Mouse (Mus musculus): ENCODE results near the gene Clcn5. TPM values are rescaled to one million over a fixed set of nuclear protein-coding genes. Genes with fewer than 3 reads are reported as not detected.

The Clcn5 gene
- polyA plus RNA-seq, 1 experiment from 2014 or later = 7.5 TPM

DNA sequence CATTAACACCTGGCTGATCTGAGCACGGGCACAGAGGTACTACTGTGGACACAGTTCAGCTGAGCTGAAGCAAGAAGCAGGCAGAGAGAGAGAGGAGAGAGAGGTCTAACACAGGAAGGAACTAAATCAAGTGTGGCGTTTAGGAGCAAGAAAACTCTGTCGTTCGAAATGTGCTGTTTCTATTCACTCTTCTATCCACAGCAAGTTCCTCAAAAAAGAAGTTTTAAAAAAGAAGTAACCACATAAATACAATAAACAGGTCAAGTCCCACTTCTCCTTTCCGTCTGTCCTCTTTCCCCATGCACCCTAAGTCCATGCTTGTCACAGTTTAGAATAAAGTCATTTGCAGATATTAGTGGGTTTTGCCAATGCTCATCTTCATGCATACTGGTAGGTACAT is 150.4 kb downstream of the Clcn5 start:
- 87% methylated on average over 5 of the region's 5 CpGs for WGBS
- no peak overlapping the region for H3K4me3 ChIP-seq (ENCODE audit: low read depth, low read length)
- H3K4me2 ChIP-seq (ENCODE audit: low read length) = no peak overlapping the region
- H3K27me3 ChIP-seq (ENCODE audit: control insufficient read depth, insufficient read depth, low read depth, low read length) = no peaks in the 10 kb centered on the region
- H3K9ac ChIP-seq (ENCODE audit: low read depth, low read length) = no peak overlapping the region
- ATAC-seq = no peak
- no peaks in the 10 kb centered on the region for H3K9me3 ChIP-seq (replicated peaks; ENCODE audit: control insufficient read depth, low read length, poor library complexity, severe bottlenecking)
- H3K4me1 ChIP-seq (ENCODE audit: control insufficient read depth, insufficient read depth, low read length) = no peaks in the 10 kb centered on the region
- peaks cover 5% of the 10 kb centered on the region; the same call in 1 of the 2 replicates for H3K36me3 ChIP-seq (ENCODE audit: control insufficient read depth, insufficient read depth, low read length)
- no peak overlapping the region for H3K27ac ChIP-seq (ENCODE audit: low read length)

DNA sequence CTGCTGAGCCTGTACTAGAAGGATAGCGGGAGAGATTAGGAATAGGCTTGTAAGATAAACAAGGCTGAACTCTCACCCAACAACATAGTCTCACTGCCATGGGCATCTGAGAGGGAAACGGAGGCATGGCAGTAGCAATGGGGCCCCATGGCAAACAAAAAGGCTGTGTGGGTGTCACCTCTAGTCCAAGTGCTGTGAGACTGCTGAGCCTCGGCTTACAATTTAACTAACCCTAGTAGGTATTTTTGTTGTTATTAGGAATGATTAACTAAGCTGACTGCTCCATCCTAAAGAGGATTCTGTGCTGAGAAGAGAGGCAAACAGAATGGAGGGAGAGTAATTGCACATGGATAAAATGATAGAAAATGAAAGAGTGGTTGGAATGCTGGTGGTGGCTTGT is 161.2 kb downstream of the Clcn5 start:
- no peaks in the 10 kb centered on the region for H3K9me3 ChIP-seq (replicated peaks; ENCODE audit: control insufficient read depth, low read length, poor library complexity, severe bottlenecking)
- 80% methylated on average over 3 of the region's 3 CpGs for WGBS
- no peak overlapping the region for H3K27ac ChIP-seq (ENCODE audit: low read length)
- no peak overlapping the region for H3K9ac ChIP-seq (ENCODE audit: low read depth, low read length)
- no peak overlapping the region for H3K4me2 ChIP-seq (ENCODE audit: low read length)
- H3K4me1 ChIP-seq (ENCODE audit: control insufficient read depth, insufficient read depth, low read length) = no peaks in the 10 kb centered on the region
- 0 out of 2 replicates have a peak, but pooled peaks cover 5% of the 10 kb centered on the region for H3K36me3 ChIP-seq (ENCODE audit: control insufficient read depth, insufficient read depth, low read length)
- ATAC-seq = no peak
- H3K4me3 ChIP-seq (ENCODE audit: low read depth, low read length) = no peak overlapping the region
- H3K27me3 ChIP-seq (ENCODE audit: control insufficient read depth, insufficient read depth, low read depth, low read length) = no peaks in the 10 kb centered on the region

DNA sequence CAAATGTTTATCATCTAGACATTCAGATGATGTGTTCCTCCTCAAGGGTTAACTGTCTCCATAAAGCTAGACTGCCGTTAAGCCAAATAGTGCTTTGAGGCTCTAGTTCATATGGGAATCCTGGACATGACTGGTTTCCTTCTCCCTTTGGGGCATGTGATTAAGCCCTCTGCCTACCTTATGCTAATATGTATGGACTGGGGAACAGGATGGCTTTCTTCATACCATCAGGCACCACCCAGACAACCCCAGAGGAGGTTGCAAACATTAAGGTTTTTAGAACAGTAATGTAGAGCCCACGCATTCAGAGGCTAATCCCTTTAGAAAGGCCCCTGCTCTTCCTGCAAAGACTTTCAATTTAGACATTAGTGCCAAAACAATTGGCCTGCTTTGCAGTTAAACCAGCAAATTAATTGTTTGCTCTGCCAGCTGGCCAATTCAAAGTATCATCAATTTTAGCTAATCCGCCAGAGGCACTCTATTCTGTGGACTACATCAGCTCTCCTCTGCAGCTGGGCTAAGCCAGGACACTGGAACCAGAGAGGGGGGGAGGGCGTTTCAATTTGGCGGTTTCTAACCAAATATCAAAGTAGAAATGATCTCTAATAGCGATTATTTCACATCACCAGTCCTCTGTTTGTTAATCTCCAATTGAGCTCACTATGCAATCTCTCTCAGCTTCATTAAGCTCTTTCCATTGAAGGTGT is 163.0 kb downstream of the Clcn5 start:
- ATAC-seq = 0 out of 2 replicates have a peak, but pooled peaks have one; percentile 56
- Histone ChIP-seq H3K36me3 (ENCODE audit: control insufficient read depth, insufficient read depth, low read length) (0 out of 2 replicates have a peak, but pooled peaks cover 2% of the 10 kb centered on the region), H3K4me2 (ENCODE audit: low read length) (no peak overlapping the region), H3K27me3 (ENCODE audit: control insufficient read depth, insufficient read depth, low read depth, low read length) (no peaks in the 10 kb centered on the region), H3K27ac (ENCODE audit: low read length) (no peak overlapping the region), H3K9ac (ENCODE audit: low read depth, low read length) (no peak overlapping the region), H3K9me3 (replicated peaks; ENCODE audit: control insufficient read depth, low read length, poor library complexity, severe bottlenecking) (no peaks in the 10 kb centered on the region), H3K4me3 (ENCODE audit: low read depth, low read length) (no peak overlapping the region), H3K4me1 (ENCODE audit: control insufficient read depth, insufficient read depth, low read length) (no peaks in the 10 kb centered on the region)
- WGBS = 34% methylated on average over 6 of the region's 6 CpGs

DNA sequence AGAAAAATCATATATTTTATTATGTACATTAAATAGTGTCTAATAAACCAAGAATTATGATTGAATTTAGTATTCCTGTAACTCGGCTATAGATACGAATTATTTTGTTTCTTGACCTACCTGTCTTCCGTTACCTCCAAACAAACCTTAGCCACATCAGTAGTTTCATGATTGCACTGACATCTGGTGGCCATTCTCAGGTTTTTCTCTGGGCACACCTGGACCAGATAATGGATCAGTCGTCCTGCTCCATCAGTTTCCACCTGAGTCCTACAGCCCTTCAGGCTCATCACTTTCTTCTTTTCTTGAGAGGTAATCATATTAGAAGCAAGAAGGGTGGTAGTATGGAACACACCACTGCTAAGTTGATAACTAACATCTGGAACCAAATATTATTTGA is 169.0 kb downstream of the Clcn5 start:
- Histone ChIP-seq H3K9me3 (replicated peaks; ENCODE audit: control insufficient read depth, low read length, poor library complexity, severe bottlenecking) (no peaks in the 10 kb centered on the region), H3K9ac (ENCODE audit: low read depth, low read length) (no peak overlapping the region), H3K4me3 (ENCODE audit: low read depth, low read length) (no peak overlapping the region), H3K4me2 (ENCODE audit: low read length) (no peak overlapping the region), H3K4me1 (ENCODE audit: control insufficient read depth, insufficient read depth, low read length) (no peaks in the 10 kb centered on the region), H3K27ac (ENCODE audit: low read length) (no peak overlapping the region), H3K36me3 (ENCODE audit: control insufficient read depth, insufficient read depth, low read length) (no peaks in the 10 kb centered on the region), H3K27me3 (ENCODE audit: control insufficient read depth, insufficient read depth, low read depth, low read length) (no peaks in the 10 kb centered on the region)
- 75% methylated on average over 4 of the region's 4 CpGs for WGBS
- peak; percentile 58; the same call in 1 of the 2 replicates for ATAC-seq

DNA sequence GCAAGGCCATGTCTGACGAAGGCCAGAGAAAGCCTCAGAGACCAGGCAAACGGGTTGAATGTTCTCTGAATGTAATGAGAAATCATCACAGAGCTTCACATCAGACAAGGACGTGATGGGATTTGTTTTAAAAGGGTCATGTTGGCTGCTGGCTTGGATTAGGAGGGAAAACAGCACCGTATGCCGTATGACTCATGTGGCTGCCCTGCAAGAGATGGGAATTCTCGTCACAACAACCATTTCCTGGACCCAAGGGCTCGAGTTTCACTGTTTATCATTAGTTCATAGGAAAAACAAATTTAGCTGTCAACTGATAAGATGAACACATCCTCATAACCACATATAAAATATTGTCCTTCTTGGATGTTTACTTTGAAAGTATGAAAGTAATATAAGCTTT is 173.0 kb downstream of the Clcn5 start:
- no peaks in the 10 kb centered on the region for H3K36me3 ChIP-seq (ENCODE audit: control insufficient read depth, insufficient read depth, low read length)
- no peak overlapping the region for H3K4me2 ChIP-seq (ENCODE audit: low read length)
- H3K4me1 ChIP-seq (ENCODE audit: control insufficient read depth, insufficient read depth, low read length) = no peaks in the 10 kb centered on the region
- WGBS = 71% methylated on average over 7 of the region's 7 CpGs
- no peak overlapping the region for H3K4me3 ChIP-seq (ENCODE audit: low read depth, low read length)
- H3K27ac ChIP-seq (ENCODE audit: low read length) = no peak overlapping the region
- ATAC-seq = no peak
- no peaks in the 10 kb centered on the region for H3K9me3 ChIP-seq (replicated peaks; ENCODE audit: control insufficient read depth, low read length, poor library complexity, severe bottlenecking)
- H3K9ac ChIP-seq (ENCODE audit: low read depth, low read length) = no peak overlapping the region
- H3K27me3 ChIP-seq (ENCODE audit: control insufficient read depth, insufficient read depth, low read depth, low read length) = no peaks in the 10 kb centered on the region

DNA sequence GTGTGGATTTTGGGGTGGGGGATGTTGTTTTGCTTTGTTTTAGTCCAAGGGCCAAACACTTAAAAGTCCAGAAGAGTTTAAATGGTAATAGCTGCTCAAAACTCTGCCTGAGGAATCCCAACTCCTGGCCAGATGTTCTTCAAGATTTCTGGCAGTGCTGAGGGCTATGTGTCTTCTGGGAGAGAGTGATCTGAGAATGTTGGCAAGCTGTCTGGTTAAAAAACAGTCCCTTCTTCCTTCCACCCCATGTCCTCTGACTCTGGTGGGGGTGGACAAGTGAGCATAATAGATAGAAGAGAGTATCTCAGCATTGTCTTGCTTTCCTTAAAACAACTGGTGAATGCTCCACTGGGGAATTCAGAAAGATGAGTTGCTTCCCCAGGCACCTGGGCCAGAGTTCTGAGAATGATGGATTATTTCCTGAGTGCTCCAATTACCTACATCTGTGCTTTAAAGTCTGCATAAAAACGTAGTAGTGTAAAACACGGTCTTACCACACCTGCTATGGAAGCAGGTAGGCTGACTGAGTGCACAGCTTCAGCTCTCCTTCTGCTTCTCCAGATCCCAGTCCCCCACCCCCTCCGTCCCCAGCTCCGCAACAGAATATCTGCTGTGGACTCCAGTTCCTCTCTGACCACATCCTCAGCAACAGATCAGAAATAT is 197.4 kb downstream of the Clcn5 start:
- Histone ChIP-seq H3K9ac (ENCODE audit: low read depth, low read length) (no peak overlapping the region), H3K4me2 (ENCODE audit: low read length) (no peak overlapping the region), H3K36me3 (ENCODE audit: control insufficient read depth, insufficient read depth, low read length) (no peaks in the 10 kb centered on the region), H3K9me3 (replicated peaks; ENCODE audit: control insufficient read depth, low read length, poor library complexity, severe bottlenecking) (no peaks in the 10 kb centered on the region), H3K27me3 (ENCODE audit: control insufficient read depth, insufficient read depth, low read depth, low read length) (no peaks in the 10 kb centered on the region), H3K27ac (ENCODE audit: low read length) (no peak overlapping the region), H3K4me1 (ENCODE audit: control insufficient read depth, insufficient read depth, low read length) (no peaks in the 10 kb centered on the region), H3K4me3 (ENCODE audit: low read depth, low read length) (no peak overlapping the region)
- no peak for ATAC-seq
- WGBS = 71% methylated on average over 4 of the region's 4 CpGs

DNA sequence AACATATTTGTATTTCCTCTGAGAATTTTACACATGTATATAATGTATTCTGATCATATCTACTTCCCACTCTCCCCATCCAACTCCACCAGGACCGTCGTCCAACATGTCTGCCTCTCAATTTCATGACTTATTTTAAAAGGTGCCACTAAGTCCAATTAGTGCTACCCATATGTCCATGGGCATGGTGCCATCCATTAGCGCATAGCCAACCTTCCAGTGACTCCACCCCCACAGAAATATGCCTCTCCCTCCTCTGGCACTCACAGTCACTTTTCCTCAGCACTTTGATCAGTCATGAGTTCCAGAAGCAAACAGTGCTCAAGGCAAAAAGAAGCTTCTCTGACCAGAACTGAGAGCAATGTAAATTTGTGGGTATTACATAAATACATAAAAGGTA is 204.3 kb downstream of the Clcn5 start:
- Histone ChIP-seq H3K4me1 (ENCODE audit: control insufficient read depth, insufficient read depth, low read length) (no peaks in the 10 kb centered on the region), H3K4me2 (ENCODE audit: low read length) (no peak overlapping the region), H3K9me3 (replicated peaks; ENCODE audit: control insufficient read depth, low read length, poor library complexity, severe bottlenecking) (no peaks in the 10 kb centered on the region), H3K27me3 (ENCODE audit: control insufficient read depth, insufficient read depth, low read depth, low read length) (no peaks in the 10 kb centered on the region), H3K27ac (ENCODE audit: low read length) (no peak overlapping the region), H3K4me3 (ENCODE audit: low read depth, low read length) (no peak overlapping the region), H3K36me3 (ENCODE audit: control insufficient read depth, insufficient read depth, low read length) (no peaks in the 10 kb centered on the region), H3K9ac (ENCODE audit: low read depth, low read length) (no peak overlapping the region)
- WGBS = 79% methylated on average over 3 of the region's 3 CpGs
- no peak for ATAC-seq

MicroRNAs encoded within 50 kb of the gene (microRNA counts, 519-probe panel; counts per million panel counts)
- microRNA mmu-miR-188-3p (2,946 counts per million, percentile 87 among the panel's probes with 10 or more counts), microRNA mmu-miR-188-5p (386 counts per million, percentile 18 among the panel's probes with 10 or more counts), microRNA mmu-miR-362-3p (2,138 counts per million, percentile 59 among the panel's probes with 10 or more counts), microRNA mmu-miR-362-5p (1,789 counts per million, percentile 37 among the panel's probes with 10 or more counts), microRNA mmu-miR-500 (3,069 counts per million, percentile 88 among the panel's probes with 10 or more counts), microRNA mmu-miR-501-3p (1,684 counts per million, percentile 33 among the panel's probes with 10 or more counts), microRNA mmu-miR-501-5p (2,132 counts per million, percentile 58 among the panel's probes with 10 or more counts), microRNA mmu-miR-532-3p (1,838 counts per million, percentile 39 among the panel's probes with 10 or more counts), microRNA mmu-miR-532-5p (2,597 counts per million, percentile 77 among the panel's probes with 10 or more counts)

Small RNAs within 50 kb of the gene (microRNA-seq; reads per million reads assigned to microRNA genes)
- gene Mir188 = 1,500 reads per million, percentile 83 among the genes with 10 or more reads in this experiment
- gene Mir362 = 61.2 reads per million, percentile 48 among the genes with 10 or more reads in this experiment
- 232 reads per million, percentile 63 among the genes with 10 or more reads in this experiment for gene Mir500
- 589 reads per million, percentile 73 among the genes with 10 or more reads in this experiment for gene Mir501
- gene Mir532 = 1,540 reads per million, percentile 83 among the genes with 10 or more reads in this experiment

Other genes starting within 250 kb of the Clcn5 start
- 2.3 and 2.5 TPM in 2 replicates for gene Usp27x, start 56.5 kb upstream of the Clcn5 start, polyA plus RNA-seq (2015; fragmentation: Nextera tagmentation; extraction: Ambion mirVana)